Mouse (Mus musculus): Measurements from ENCODE around the gene Mup16.
"Not testable (repeated sequence)": the region's sequence is repeated elsewhere in the genome, so short reads cannot be mapped to it uniquely, and the experiment has no call there.

The Mup16 gene

GRCm38 (mm10) chr4:61519431-61519830 lies at the start of gene Mup16:
TSS of gene Mup16 (minus strand) at chr4:61519531.
- not testable (repeated sequence) for DNase-seq (ENCODE audit: inconsistent ontology term)

GRCm38 (mm10) chr4:61555887-61556286 lies 36.6 kb upstream of the Mup16 start:
- DNase-seq (ENCODE audit: inconsistent ontology term): not testable (repeated sequence)
